Mouse (Mus musculus) erythroblast, embryonic 14.5 days (primary cell): ENCODE measurements around the gene Mydgf.

Source experiments
- GATA1 ChIP-seq: IDR thresholded peaks from 2 replicates; pipeline ENCODE4 v1.6.1; 2012; ENCODE audit warnings: low read length, inconsistent platforms, mixed read lengths
- TAL1 ChIP-seq: IDR thresholded peaks from 3 replicates; pipeline ENCODE4 v1.6.1; 2012; ENCODE audit warnings: low read length, inconsistent platforms, mixed read lengths

GRCm38 (mm10) chr17:56229943-56230342, 46.2 kb upstream of the Mydgf start:
- no peak for TF ChIP-seq GATA1
- TF ChIP-seq TAL1: no peak
